Mouse (Mus musculus): ENCODE results near the gene Rgs6.

DNA sequence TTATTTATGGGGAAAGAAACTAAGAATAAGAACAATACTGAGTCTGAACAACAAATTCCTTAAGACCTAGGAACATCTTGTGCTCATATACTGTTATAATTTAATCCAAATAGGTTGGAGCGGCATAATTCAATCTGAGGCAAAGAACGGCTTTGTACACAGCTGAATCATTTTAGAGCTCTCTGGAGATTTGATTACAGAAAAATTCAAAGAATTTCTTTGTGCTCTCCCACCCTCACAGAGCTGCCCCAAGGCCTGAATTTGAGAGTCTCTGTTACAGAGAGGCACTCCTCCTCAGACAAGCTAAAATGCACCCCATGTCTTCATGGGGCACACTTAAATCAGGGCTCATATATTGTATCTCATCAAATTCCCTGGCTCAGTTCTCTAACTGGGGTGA is 332.1 kb downstream of the Rgs6 start:
- TF ChIP-seq POLR2A (IDR thresholded peaks at IDR 0.05; ENCODE audit: low read depth, low read length) = no peak
- no peak for TF ChIP-seq CTCF (conservative IDR thresholded peaks at IDR 0.05 in 1 of 2, IDR thresholded peaks at IDR 0.05 in 1 of 2; ENCODE audit: low read depth in 2 of 2, low read length in 2 of 2)
- no peak for TF ChIP-seq USF2 (conservative IDR thresholded peaks at IDR 0.05; ENCODE audit: low read depth, low read length)
- TF ChIP-seq GABPA (IDR thresholded peaks at IDR 0.05; ENCODE audit: insufficient replicate concordance, low read depth, low read length) = no peak
- no peak for TF ChIP-seq MAFK (IDR thresholded peaks at IDR 0.05; ENCODE audit: insufficient replicate concordance, low read length)
- no peak for TF ChIP-seq MAX (IDR thresholded peaks at IDR 0.05; ENCODE audit: low read length)
- TF ChIP-seq RCOR1 (conservative IDR thresholded peaks at IDR 0.05; ENCODE audit: low read depth, low read length) = no peak
- TF ChIP-seq EP300 (IDR thresholded peaks at IDR 0.05; ENCODE audit: low read length) = no peak
- no peak for TF ChIP-seq ZNF384 (IDR thresholded peaks at IDR 0.05; ENCODE audit: low read depth, low read length)
- no peak for TF ChIP-seq ZKSCAN1 (IDR thresholded peaks at IDR 0.05; ENCODE audit: borderline replicate concordance, low read depth, low read length)
- no peak for TF ChIP-seq RAD21 (IDR thresholded peaks at IDR 0.05; ENCODE audit: low read depth, low read length)
